Mouse (Mus musculus): ENCODE data around the gene Acox3. TPM values are rescaled to one million over a fixed set of nuclear protein-coding genes. Genes with fewer than 3 reads are reported as not detected.

The Acox3 gene
- polyA plus RNA-seq, 1 experiment = 30.5 TPM

GRCm38 (mm10) chr5:35606800-35607199 is 24.0 kb downstream of the Acox3 start:
- Histone ChIP-seq H3K4me3 (ENCODE audit: insufficient read depth, low read length) (no peak overlapping the region), H3K27ac (ENCODE audit: insufficient read depth, low read length) (no peak overlapping the region), H3K4me1 (ENCODE audit: control insufficient read depth, insufficient read depth, low read length) (peaks cover 2% of the 10 kb centered on the region; the same call in 1 of the 2 replicates)
- no peak for TF ChIP-seq POLR2A (IDR thresholded peaks at IDR 0.05; ENCODE audit: extremely low read depth, insufficient read depth, low read length)
- no peak for TF ChIP-seq CTCF (IDR thresholded peaks at IDR 0.05; ENCODE audit: extremely low read depth, insufficient read depth, low read length)

GRCm38 (mm10) chr5:35607784-35608183 is 24.9 kb downstream of the Acox3 start:
- H3K4me3 ChIP-seq (ENCODE audit: insufficient read depth, low read length) = no peak overlapping the region
- no peak for TF ChIP-seq CTCF (IDR thresholded peaks at IDR 0.05; ENCODE audit: extremely low read depth, insufficient read depth, low read length)
- no peak for TF ChIP-seq POLR2A (IDR thresholded peaks at IDR 0.05; ENCODE audit: extremely low read depth, insufficient read depth, low read length)
- H3K27ac ChIP-seq (ENCODE audit: insufficient read depth, low read length) = no peak overlapping the region

GRCm38 (mm10) chr5:35608559-35608958 is 25.7 kb downstream of the Acox3 start:
- no peak overlapping the region for H3K27ac ChIP-seq (ENCODE audit: insufficient read depth, low read length)
- TF ChIP-seq CTCF (IDR thresholded peaks at IDR 0.05; ENCODE audit: extremely low read depth, insufficient read depth, low read length) (no peak), POLR2A (IDR thresholded peaks at IDR 0.05; ENCODE audit: extremely low read depth, insufficient read depth, low read length) (no peak)
- no peak overlapping the region for H3K4me3 ChIP-seq (ENCODE audit: insufficient read depth, low read length)
- H3K4me1 ChIP-seq (ENCODE audit: control insufficient read depth, insufficient read depth, low read length) = peaks cover 2% of the 10 kb centered on the region; the same call in 1 of the 2 replicates

More at GRCm38 (mm10) chr5:35607784-35608183, 24.9 kb downstream of the Acox3 start:
- H3K4me1 ChIP-seq (ENCODE audit: control insufficient read depth, insufficient read depth, low read length) = peaks cover 2% of the 10 kb centered on the region; the same call in 1 of the 2 replicates

- TF ChIP-seq POLR2A (IDR thresholded peaks at IDR 0.05; ENCODE audit: extremely low read depth, insufficient read depth, low read length) (no peak), CTCF (IDR thresholded peaks at IDR 0.05; ENCODE audit: extremely low read depth, insufficient read depth, low read length) (no peak)
- no peak overlapping the region for H3K4me3 ChIP-seq (ENCODE audit: insufficient read depth, low read length)
- H3K4me1 ChIP-seq (ENCODE audit: control insufficient read depth, insufficient read depth, low read length) = peaks cover 2% of the 10 kb centered on the region; the same call in 1 of the 2 replicates
- no peak overlapping the region for H3K27ac ChIP-seq (ENCODE audit: insufficient read depth, low read length)
Measured at GRCm38 (mm10) chr5:35609381-35609780, 26.5 kb downstream of the Acox3 start.

GRCm38 (mm10) chr5:35609971-35610370 is 27.1 kb downstream of the Acox3 start:
- H3K27ac ChIP-seq (ENCODE audit: insufficient read depth, low read length) = no peak overlapping the region

GRCm38 (mm10) chr5:35610381-35610780 is 27.5 kb downstream of the Acox3 start:
- peaks cover 2% of the 10 kb centered on the region; the same call in 1 of the 2 replicates for H3K4me1 ChIP-seq (ENCODE audit: control insufficient read depth, insufficient read depth, low read length)
- H3K27ac ChIP-seq (ENCODE audit: insufficient read depth, low read length) = no peak overlapping the region
- TF ChIP-seq POLR2A (IDR thresholded peaks at IDR 0.05; ENCODE audit: extremely low read depth, insufficient read depth, low read length) (no peak), CTCF (IDR thresholded peaks at IDR 0.05; ENCODE audit: extremely low read depth, insufficient read depth, low read length) (no peak)
- H3K4me3 ChIP-seq (ENCODE audit: insufficient read depth, low read length) = no peak overlapping the region

More at GRCm38 (mm10) chr5:35609971-35610370, 27.1 kb downstream of the Acox3 start:
- peaks cover 2% of the 10 kb centered on the region; the same call in 1 of the 2 replicates for H3K4me1 ChIP-seq (ENCODE audit: control insufficient read depth, insufficient read depth, low read length)
- no peak for TF ChIP-seq CTCF (IDR thresholded peaks at IDR 0.05; ENCODE audit: extremely low read depth, insufficient read depth, low read length)
- no peak for TF ChIP-seq POLR2A (IDR thresholded peaks at IDR 0.05; ENCODE audit: extremely low read depth, insufficient read depth, low read length)
- no peak overlapping the region for H3K4me3 ChIP-seq (ENCODE audit: insufficient read depth, low read length)

GRCm38 (mm10) chr5:35611170-35611569 is 28.3 kb downstream of the Acox3 start:
- TF ChIP-seq CTCF (IDR thresholded peaks at IDR 0.05; ENCODE audit: extremely low read depth, insufficient read depth, low read length) = no peak
- no peak for TF ChIP-seq POLR2A (IDR thresholded peaks at IDR 0.05; ENCODE audit: extremely low read depth, insufficient read depth, low read length)
- peaks cover 2% of the 10 kb centered on the region; the same call in 1 of the 2 replicates for H3K4me1 ChIP-seq (ENCODE audit: control insufficient read depth, insufficient read depth, low read length)
- H3K4me3 ChIP-seq (ENCODE audit: insufficient read depth, low read length) = no peak overlapping the region
- no peak overlapping the region for H3K27ac ChIP-seq (ENCODE audit: insufficient read depth, low read length)

- Histone ChIP-seq H3K4me3 (ENCODE audit: insufficient read depth, low read length) (no peak overlapping the region), H3K4me1 (ENCODE audit: control insufficient read depth, insufficient read depth, low read length) (peaks cover 2% of the 10 kb centered on the region; the same call in 1 of the 2 replicates), H3K27ac (ENCODE audit: insufficient read depth, low read length) (no peak overlapping the region)
- TF ChIP-seq CTCF (IDR thresholded peaks at IDR 0.05; ENCODE audit: extremely low read depth, insufficient read depth, low read length) = no peak
- TF ChIP-seq POLR2A (IDR thresholded peaks at IDR 0.05; ENCODE audit: extremely low read depth, insufficient read depth, low read length) = no peak
Measured at GRCm38 (mm10) chr5:35611900-35612299, 29.1 kb downstream of the Acox3 start.

- TF ChIP-seq POLR2A (IDR thresholded peaks at IDR 0.05; ENCODE audit: extremely low read depth, insufficient read depth, low read length) (no peak), CTCF (IDR thresholded peaks at IDR 0.05; ENCODE audit: extremely low read depth, insufficient read depth, low read length) (no peak)
- peaks cover 2% of the 10 kb centered on the region; the same call in 1 of the 2 replicates for H3K4me1 ChIP-seq (ENCODE audit: control insufficient read depth, insufficient read depth, low read length)
- H3K27ac ChIP-seq (ENCODE audit: insufficient read depth, low read length) = no peak overlapping the region
- H3K4me3 ChIP-seq (ENCODE audit: insufficient read depth, low read length) = no peak overlapping the region
Measured at GRCm38 (mm10) chr5:35612722-35613121, 29.9 kb downstream of the Acox3 start.

GRCm38 (mm10) chr5:35616943-35617342 is 34.1 kb downstream of the Acox3 start:
- Histone ChIP-seq H3K4me3 (ENCODE audit: insufficient read depth, low read length) (no peak overlapping the region), H3K4me1 (ENCODE audit: control insufficient read depth, insufficient read depth, low read length) (no peaks in the 10 kb centered on the region), H3K27ac (ENCODE audit: insufficient read depth, low read length) (no peak overlapping the region)
- TF ChIP-seq POLR2A (IDR thresholded peaks at IDR 0.05; ENCODE audit: extremely low read depth, insufficient read depth, low read length) (no peak), CTCF (IDR thresholded peaks at IDR 0.05; ENCODE audit: extremely low read depth, insufficient read depth, low read length) (no peak)
